Mouse (Mus musculus) MEL (cell line): ENCODE data around the gene Olfr544.

Experiments used
- CHD2 ChIP-seq: IDR thresholded peaks from 2 replicates; pipeline ENCODE4 v1.6.1; 2011; ENCODE audit warnings: low read length, improper control_type of control experiment
- CTCF ChIP-seq, 3 experiments: IDR thresholded peaks in 2 of 3; conservative IDR thresholded peaks in 1 of 3; 2 replicates each; pipeline ENCODE4 v1.5.1; 2011 to 2012; ENCODE audit warnings: low read length in 3 of 3, low read depth in 2 of 3, mild to moderate bottlenecking in 2 of 3, improper control_type of control experiment in 1 of 3, inconsistent platforms in 1 of 3, mixed read lengths in 1 of 3, moderate library complexity in 1 of 3; ENCODE audit not compliant: control insufficient read depth in 1 of 3, insufficient read depth in 1 of 3, poor library complexity in 1 of 3, severe bottlenecking in 1 of 3
- ETS1 ChIP-seq: IDR thresholded peaks from 2 replicates; pipeline ENCODE4 v1.6.1; 2012; ENCODE audit warnings: low read depth, mild to moderate bottlenecking, inconsistent platforms, low read length, improper control_type of control experiment, moderate library complexity
- POLR2A ChIP-seq, 2 experiments: IDR thresholded peaks; 2 replicates each; pipeline ENCODE4 v1.6.1; 2011 to 2012; ENCODE audit warnings: low read length in 2 of 2, mild to moderate bottlenecking in 2 of 2, control low read depth in 1 of 2, improper control_type of control experiment in 1 of 2, low read depth in 1 of 2, moderate library complexity in 1 of 2; ENCODE audit not compliant: control insufficient read depth in 1 of 2, insufficient read depth in 1 of 2, poor library complexity in 1 of 2
- SIN3A ChIP-seq: IDR thresholded peaks from 2 replicates; pipeline ENCODE4 v1.6.1; 2012; ENCODE audit warnings: low read length, improper control_type of control experiment, inconsistent platforms
- SMC3 ChIP-seq: IDR thresholded peaks from 2 replicates; pipeline ENCODE4 v1.6.1; 2011; ENCODE audit warnings: low read depth, low read length, improper control_type of control experiment

- TF ChIP-seq POLR2A (IDR thresholded peaks at IDR 0.05; ENCODE audit: control insufficient read depth in 1 of 2, insufficient read depth in 1 of 2, low read depth in 1 of 2, low read length in 2 of 2, poor library complexity in 1 of 2) (no peak), CHD2 (no peak), CTCF (IDR thresholded peaks at IDR 0.05 in 2 of 3, conservative IDR thresholded peaks at IDR 0.05 in 1 of 3; ENCODE audit: control insufficient read depth in 1 of 3, insufficient read depth in 1 of 3, low read depth in 2 of 3, low read length in 3 of 3, poor library complexity in 1 of 3, severe bottlenecking in 1 of 3) (peak; percentile 51 to 85 (median 84); a peak in 5 of 6 replicates), ETS1 (no peak), SIN3A (no peak), SMC3 (peak; percentile 66)
Observed at GRCm38 (mm10) chr7:102512814-102513435, 24.8 kb upstream of the Olfr544 start.
